Mouse (Mus musculus) thymus, postnatal 10 days (tissue): ENCODE data around the gene Dpp9.

ENCODE experiments used
- DNase-seq, 2 experiments: peaks; one replicate each; pipeline ENCODE4 v3.0.0; 2021; ENCODE audit warnings: low spot score in 2 of 2

Dpp9 gene

DNA sequence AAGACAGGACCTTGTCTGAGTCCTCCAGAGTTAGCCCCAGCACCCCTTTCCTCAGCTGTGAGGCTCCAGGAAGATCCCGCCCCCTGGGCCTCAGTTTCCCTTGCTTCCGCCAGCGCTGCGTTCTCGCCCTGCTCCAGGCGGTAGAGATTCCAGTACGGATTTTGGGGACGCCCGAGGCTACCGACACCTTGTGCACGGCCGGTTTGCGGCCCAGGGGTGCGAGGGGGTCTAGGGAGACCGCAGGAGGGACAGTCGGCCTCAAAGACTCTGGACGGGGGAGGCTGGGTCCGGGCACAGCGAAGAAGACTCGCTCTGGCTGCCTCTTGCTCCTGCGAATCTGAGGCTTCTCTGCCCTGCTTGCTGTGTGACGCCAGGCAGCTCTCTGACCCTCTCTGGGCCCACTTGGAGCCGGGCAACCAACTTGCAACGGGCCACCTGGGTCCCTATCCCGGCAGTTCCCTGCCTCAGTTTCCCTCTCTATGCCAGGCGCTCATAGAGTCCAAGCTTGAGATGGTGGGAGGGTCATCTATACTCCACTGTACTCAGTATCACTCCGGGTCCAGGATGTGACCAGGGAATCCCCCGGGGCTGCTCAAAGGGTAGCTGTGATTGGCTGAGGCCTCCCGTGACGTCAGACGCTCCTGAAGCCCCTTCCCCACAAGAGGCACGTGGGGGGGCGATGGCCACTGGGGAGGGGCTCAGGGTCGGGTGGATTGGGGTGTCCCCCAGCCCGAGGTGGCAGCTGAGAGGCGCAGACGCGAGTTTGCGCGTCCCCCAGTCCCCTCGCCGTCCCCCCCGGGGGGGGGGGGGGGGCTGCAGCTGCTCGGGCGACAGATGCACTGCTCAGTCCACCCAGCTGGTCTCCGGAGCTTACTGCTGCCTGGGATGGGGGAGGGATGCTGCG is 76.8 kb downstream of the Dpp9 start:
- DNase-seq, result no peak

- DNase-seq, result peak; percentile 61 to 81
Observed at GRCm38 (mm10) chr17:56139858-56140595, 78.7 kb downstream of the Dpp9 start, which contains the start of gene Sema6b. Gene Sema6b (minus strand): TSS chr17:56140343.

DNA sequence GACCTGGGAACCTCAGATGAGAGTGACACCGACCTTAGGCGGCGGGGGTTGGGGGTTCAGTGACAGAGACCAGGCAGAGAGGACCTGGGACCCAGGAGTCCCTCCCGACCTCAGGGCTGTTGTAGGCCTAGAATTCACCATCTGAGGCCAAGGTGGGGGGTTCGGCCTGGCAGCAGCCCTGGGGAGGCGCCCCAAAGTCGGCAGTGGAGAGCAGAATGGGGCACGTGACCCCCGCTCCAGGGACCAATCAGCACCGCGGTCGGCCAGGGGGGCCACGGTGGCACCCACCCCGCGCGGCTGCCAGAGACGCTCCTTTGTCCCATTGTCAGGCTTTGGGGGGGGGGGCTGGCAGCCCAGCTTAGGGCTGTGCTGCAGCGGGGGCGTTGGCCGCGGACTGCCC is 79.3 kb downstream of the Dpp9 start:
- no peak for DNase-seq

DNA sequence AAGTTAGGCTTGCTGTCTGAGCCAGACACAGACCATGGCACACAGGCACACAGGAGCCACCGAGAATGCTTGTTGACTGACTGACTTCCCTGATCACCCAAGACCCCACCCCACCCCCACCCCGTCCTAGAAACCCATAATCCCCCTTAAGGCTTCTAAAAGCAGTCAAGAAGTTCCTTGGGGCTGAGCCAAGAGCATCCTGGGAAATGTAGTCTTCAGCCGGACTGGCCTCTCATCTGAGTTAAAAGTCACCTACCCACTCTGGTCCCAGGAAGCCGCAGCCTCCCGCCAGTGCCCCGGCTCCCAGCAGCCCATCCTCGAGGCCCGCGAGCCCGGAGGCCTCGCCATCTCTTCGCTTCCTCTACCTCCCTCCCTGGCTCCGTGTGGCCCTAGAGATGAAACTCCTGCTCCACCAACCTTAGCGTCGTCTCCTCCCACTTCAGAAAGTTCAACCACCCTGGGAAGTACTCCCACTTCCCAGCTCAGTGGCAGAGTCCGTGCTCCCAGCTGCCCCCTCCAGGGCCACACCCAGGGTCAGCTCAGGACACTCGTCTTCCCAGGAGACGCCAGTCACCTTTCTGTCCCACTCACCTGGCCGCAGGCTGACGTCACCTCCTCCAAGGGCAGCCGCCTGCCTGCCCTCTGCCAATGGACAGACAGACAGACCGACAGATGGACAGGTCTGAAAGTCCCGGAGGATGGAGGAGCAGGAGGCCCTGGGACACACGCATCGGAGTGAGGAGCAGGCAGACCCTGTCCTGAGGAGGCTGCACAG is 80.7 kb downstream of the Dpp9 start:
- DNase-seq, result no peak
